Mouse (Mus musculus) left cerebral cortex, postnatal 10 days (tissue): Measurements from ENCODE around the gene Nkx1-2. TPM values are rescaled to one million over a fixed set of nuclear protein-coding genes. Genes with fewer than 3 reads are reported as not detected.

Experiments used
- total RNA-seq, 2 experiments: library from RNA; stranded (reverse); gene quantifications; 2 replicates each; pipeline ENCODE4 v1.2.3; 2021

Nkx1-2 gene
- total RNA-seq, 2 experiments from 2014 or later = not detected

Other genes with a start within 250 kb of the Nkx1-2 start
- gene Oat, start 23.2 kb downstream of the Nkx1-2 start, total RNA-seq = 10 to 100 TPM; 70.8 to 73.0 TPM
- gene Lhpp, start 11.0 kb upstream of the Nkx1-2 start, total RNA-seq = 10 to 100 TPM; 28.6 to 31.6 TPM
- gene Fam53b, start 214.2 kb upstream of the Nkx1-2 start, total RNA-seq = 10 to 100 TPM; 13.9 to 14.5 TPM